9 mouse cellular contexts compared by ENCODE assay signal in genomic region chr6:54974501-54974900, GRCm38 (mm10). TPM values are rescaled to one million over a fixed set of nuclear protein-coding genes. Genes with fewer than 3 reads are reported as not detected.
DNase-seq lines count a peak whose midpoint lies in the region; ATAC-seq and TF ChIP-seq lines count a peak whose summit lies in the region.
"Had no signal": no experiment of that assay in that cellular context is flagged by ENCODE, and none has a peak within 500 bp of the region (broad histone marks: within the 10 kb centered on the region; RNA-seq: fewer than 3 reads in every experiment).

No protein-coding gene starts in this region.

- no peaks in the 10 kb centered on the region for H3K9me3 ChIP-seq in embryonic facial prominence, embryonic 15.5 days (replicated peaks)
- H3K9me3 ChIP-seq: hindbrain, embryonic 15.5 days had no signal

- WGBS in embryonic facial prominence, embryonic 15.5 days = 70% methylated on average over 5 of the region's 5 CpGs
- WGBS in thymus, adult 2 months = 67% methylated on average over 5 of the region's 5 CpGs

- DNase-seq in cerebellum, postnatal 14 days = peak; percentile 42
- DNase-seq in cerebellum, postnatal 4 days (ENCODE audit: low spot score in 2 of 2) = no peak
- no peak for DNase-seq in left cerebral cortex, adult 2 months (ENCODE audit: extremely low spot score in 1 of 2, low spot score in 2 of 2)
- no peak for DNase-seq in left cerebral cortex, postnatal 10 days (ENCODE audit: extremely low spot score in 1 of 2, low spot score in 2 of 2)
- peak; percentile 56 for DNase-seq in thymus, adult 2 months
- no peak for DNase-seq in urinary bladder, adult 2 months (ENCODE audit: low spot score)
- DNase-seq in cerebellum, adult 9-10 months = no peak

- H3K27me3 ChIP-seq in embryonic facial prominence, embryonic 15.5 days = no peaks in the 10 kb centered on the region
- no peaks in the 10 kb centered on the region for H3K27me3 ChIP-seq in thymus, adult 2 months (ENCODE audit: control insufficient read depth, insufficient read depth, low read length)

- no peaks in the 10 kb centered on the region for H3K36me3 ChIP-seq in embryonic facial prominence, embryonic 15.5 days
- no peaks in the 10 kb centered on the region for H3K36me3 ChIP-seq in thymus, adult 2 months (ENCODE audit: control insufficient read depth, insufficient read depth, low read length)
- H3K36me3 ChIP-seq: hindbrain, embryonic 15.5 days had no signal

- H3K27ac ChIP-seq in left cerebral cortex, adult 2 months = no peak overlapping the region
- no peak overlapping the region for H3K27ac ChIP-seq in embryonic facial prominence, embryonic 15.5 days (replicated peaks)
- H3K27ac ChIP-seq in thymus, adult 2 months (ENCODE audit: control insufficient read depth, insufficient read depth, low read length) = no peak overlapping the region
- H3K27ac ChIP-seq: hindbrain, embryonic 15.5 days had no signal

- intact Hi-C loops in left cerebral cortex, adult 2 months (cut with DNase I) = loop anchor here (5.0 kb wide), 1 partner anchor 267 kb away; no protein-coding TSS in a partner anchor
- intact Hi-C loops in left cerebral cortex, postnatal 10 days (cut with DNase I) = loop anchor here (5.0 kb wide), 1 partner anchor 57 kb away; no protein-coding TSS in a partner anchor

- TF ChIP-seq CTCF in left cerebral cortex, adult 2 months (IDR thresholded peaks at IDR 0.05) = peak; percentile 55
- no peak for TF ChIP-seq CTCF in thymus, adult 2 months (IDR thresholded peaks at IDR 0.05; ENCODE audit: borderline replicate concordance, control insufficient read depth, extremely low read depth, insufficient read depth, low read length, poor library complexity)

- 0 out of 2 replicates have a peak, but pooled peaks have one; percentile 29 for ATAC-seq in embryonic facial prominence, embryonic 15.5 days (ENCODE audit: insufficient number of reproducible peaks, low FRiP score, low TSS enrichment, low read depth)

- no peak overlapping the region for H3K4me3 ChIP-seq in left cerebral cortex, adult 2 months
- H3K4me3 ChIP-seq in embryonic facial prominence, embryonic 15.5 days (replicated peaks) = no peak overlapping the region
- H3K4me3 ChIP-seq in thymus, adult 2 months (ENCODE audit: control insufficient read depth, insufficient read depth, low read length) = no peak overlapping the region
- H3K4me3 ChIP-seq: hindbrain, embryonic 15.5 days had no signal

- no peak overlapping the region for H3K4me2 ChIP-seq in embryonic facial prominence, embryonic 15.5 days (replicated peaks)
- H3K4me2 ChIP-seq: hindbrain, embryonic 15.5 days had no signal

- no peaks in the 10 kb centered on the region for H3K4me1 ChIP-seq in embryonic facial prominence, embryonic 15.5 days
- H3K4me1 ChIP-seq in thymus, adult 2 months (replicated peaks; ENCODE audit: control insufficient read depth, insufficient read depth, low read length) = 0 out of 2 replicates have a peak, but pooled peaks cover 5% of the 10 kb centered on the region

- H3K9ac ChIP-seq in embryonic facial prominence, embryonic 15.5 days = no peak overlapping the region
- H3K9ac ChIP-seq: hindbrain, embryonic 15.5 days had no signal

- no peak for TF ChIP-seq POLR2A in thymus, adult 2 months (IDR thresholded peaks at IDR 0.05; ENCODE audit: control insufficient read depth, extremely low read depth, insufficient read depth, low read length, poor library complexity)

RNA-seq across cellular contexts. Expression of gene Nod1, which starts 2.1 kb away (rescaled TPM):
- total RNA-seq in left cerebral cortex, adult 2 months (2021) = 1 to 10 TPM; 3.4 to 4.3 TPM
- total RNA-seq in left cerebral cortex, postnatal 10 days (2021) = 1 to 10 TPM; 2.5 to 2.7 TPM
- 8.8 and 10.6 TPM in 2 replicates for polyA plus RNA-seq in embryonic facial prominence, embryonic 15.5 days (2015; fragmentation: Nextera tagmentation; extraction: Ambion mirVana)
- 13.5 and 18.3 TPM in 2 replicates for polyA plus RNA-seq in thymus, adult 2 months (2012; rRNA removed)
- 22.1 and 23.4 TPM in 2 replicates for polyA plus RNA-seq in urinary bladder, adult 2 months (2012; rRNA removed)

RNA-seq across cellular contexts. Expression of gene Ggct, which starts 18.2 kb away (rescaled TPM):
- 10 to 100 TPM; 27.7 to 29.3 TPM for total RNA-seq in left cerebral cortex, adult 2 months (2021)
- total RNA-seq in left cerebral cortex, postnatal 10 days (2021) = 10 to 100 TPM; 28.2 to 29.4 TPM
- polyA plus RNA-seq in embryonic facial prominence, embryonic 15.5 days (2015; fragmentation: Nextera tagmentation; extraction: Ambion mirVana) = 23.6 and 24.1 TPM in 2 replicates
- 1.2 and 1.8 TPM in 2 replicates for polyA plus RNA-seq in thymus, adult 2 months (2012; rRNA removed)
- polyA plus RNA-seq in urinary bladder, adult 2 months (2012; rRNA removed) = 4.6 and 7.5 TPM in 2 replicates

Comparison
In these comparisons a context has a peak if more than half of its experiments do, and no peak if none do; other contexts are left out.
1. DNase-seq: peak in cerebellum, postnatal 14 days (2 of 2) and thymus, adult 2 months (single experiment); none in cerebellum, postnatal 4 days (0 of 2), left cerebral cortex, adult 2 months (0 of 2), left cerebral cortex, postnatal 10 days (0 of 2), urinary bladder, adult 2 months (single experiment) and cerebellum, adult 9-10 months (single experiment).